Mouse (Mus musculus) E14TG2a.4 (cell line): ENCODE measurements at regions not wholly inside any gene's neighbourhood (a gene's known extent, or its start where the extent isn't known, plus 50 kb on each side); places are given as distances from the start of the nearest gene placed in this dataset.

ENCODE experiments used
- H3K27me3 ChIP-seq: 2 replicates; pipeline ENCODE4 v1.6.1; 2014; ENCODE audit warnings: low read length, control low read depth; ENCODE audit not compliant: insufficient read depth
- H3K36me3 ChIP-seq: 2 replicates; pipeline ENCODE4 v1.6.1; 2014; ENCODE audit warnings: low read length, control low read depth; ENCODE audit not compliant: insufficient read depth
- H3K4me1 ChIP-seq: replicated peaks from 2 replicates; pipeline ENCODE4 v1.6.1; 2014; ENCODE audit warnings: low read depth, low read length, control low read depth
- H3K4me3 ChIP-seq: replicated peaks from 2 replicates; pipeline ENCODE4 v1.5.1; 2014; ENCODE audit warnings: mild to moderate bottlenecking, low read length
- H3K9me3 ChIP-seq: 2 replicates; pipeline ENCODE4 v1.6.1; 2014; ENCODE audit warnings: low read length, control low read depth
- CTCF ChIP-seq: conservative IDR thresholded peaks from 2 replicates; pipeline ENCODE4 v1.5.1; 2014; ENCODE audit warnings: low read length
- NANOG ChIP-seq: IDR thresholded peaks from 2 replicates; pipeline ENCODE4 v1.6.1; 2014; ENCODE audit warnings: borderline replicate concordance, low read length, mixed read lengths
- POU5F1 ChIP-seq: IDR thresholded peaks from 2 replicates; pipeline ENCODE4 v1.6.1; 2014; ENCODE audit warnings: low read length, borderline replicate concordance

- no peaks in the 10 kb centered on the region for H3K9me3 ChIP-seq
- H3K4me1 ChIP-seq: no peaks in the 10 kb centered on the region
- H3K4me3 ChIP-seq: no peak overlapping the region
- no peaks in the 10 kb centered on the region for H3K36me3 ChIP-seq
- TF ChIP-seq CTCF (no peak), NANOG (no peak), POU5F1 (no peak)
- H3K27me3 ChIP-seq: no peaks in the 10 kb centered on the region
Observed at GRCm38 (mm10) chr16:77442866-77443265, 159.0 kb downstream of the Gm11146 start.

GRCm38 (mm10) chr16:77431345-77431744 lies 170.5 kb downstream of the Gm11146 start:
- TF ChIP-seq POU5F1 (no peak), CTCF (no peak), NANOG (no peak)
- H3K9me3 ChIP-seq: no peaks in the 10 kb centered on the region

GRCm38 (mm10) chr16:77422385-77423363 lies 179.2 kb downstream of the Gm11146 start:
- Histone ChIP-seq H3K27me3 (no peaks in the 10 kb centered on the region), H3K9me3 (no peaks in the 10 kb centered on the region), H3K4me3 (no peak overlapping the region), H3K4me1 (peaks cover 6% of the 10 kb centered on the region), H3K36me3 (no peaks in the 10 kb centered on the region)
- no peak for TF ChIP-seq NANOG

More at GRCm38 (mm10) chr16:77431345-77431744, 170.5 kb downstream of the Gm11146 start:
- Histone ChIP-seq H3K4me3 (no peak overlapping the region), H3K36me3 (no peaks in the 10 kb centered on the region), H3K4me1 (no peaks in the 10 kb centered on the region), H3K27me3 (no peaks in the 10 kb centered on the region)

- TF ChIP-seq CTCF (no peak), POU5F1 (no peak), NANOG (no peak)
- Histone ChIP-seq H3K36me3 (no peaks in the 10 kb centered on the region), H3K9me3 (no peaks in the 10 kb centered on the region), H3K4me1 (peaks cover 6% of the 10 kb centered on the region), H3K4me3 (no peak overlapping the region), H3K27me3 (no peaks in the 10 kb centered on the region)
Observed at GRCm38 (mm10) chr16:77421591-77422024, 180.3 kb downstream of the Gm11146 start.

- TF ChIP-seq NANOG (no peak), POU5F1 (no peak), CTCF (no peak)
- no peak overlapping the region for H3K4me3 ChIP-seq
- H3K9me3 ChIP-seq: no peaks in the 10 kb centered on the region
- no peaks in the 10 kb centered on the region for H3K27me3 ChIP-seq
- peaks cover 6% of the 10 kb centered on the region for H3K4me1 ChIP-seq
- H3K36me3 ChIP-seq: no peaks in the 10 kb centered on the region
Observed at GRCm38 (mm10) chr16:77421001-77421400, 180.9 kb downstream of the Gm11146 start.

GRCm38 (mm10) chr16:77420136-77420860 lies 181.6 kb downstream of the Gm11146 start:
- TF ChIP-seq CTCF (no peak), NANOG (no peak), POU5F1 (no peak)
- Histone ChIP-seq H3K36me3 (no peaks in the 10 kb centered on the region), H3K9me3 (no peaks in the 10 kb centered on the region), H3K4me3 (no peak overlapping the region), H3K27me3 (no peaks in the 10 kb centered on the region), H3K4me1 (peaks cover 6% of the 10 kb centered on the region)

GRCm38 (mm10) chr16:77419116-77419735 lies 182.7 kb downstream of the Gm11146 start:
- TF ChIP-seq CTCF (no peak), POU5F1 (no peak), NANOG (no peak)

GRCm38 (mm10) chr16:77418486-77418885 lies 183.4 kb downstream of the Gm11146 start:
- H3K9me3 ChIP-seq: no peaks in the 10 kb centered on the region
- H3K4me1 ChIP-seq: peaks cover 6% of the 10 kb centered on the region
- no peak overlapping the region for H3K4me3 ChIP-seq
- TF ChIP-seq NANOG: no peak
- TF ChIP-seq POU5F1: no peak
- no peak for TF ChIP-seq CTCF
- H3K27me3 ChIP-seq: no peaks in the 10 kb centered on the region
- H3K36me3 ChIP-seq: no peaks in the 10 kb centered on the region

More at GRCm38 (mm10) chr16:77419116-77419735, 182.7 kb downstream of the Gm11146 start:
- Histone ChIP-seq H3K4me1 (peaks cover 6% of the 10 kb centered on the region), H3K9me3 (no peaks in the 10 kb centered on the region), H3K27me3 (no peaks in the 10 kb centered on the region), H3K36me3 (no peaks in the 10 kb centered on the region), H3K4me3 (no peak overlapping the region)
